Mouse (Mus musculus): Measurements from ENCODE around the gene Gm20517.

Gm20517 gene

DNA sequence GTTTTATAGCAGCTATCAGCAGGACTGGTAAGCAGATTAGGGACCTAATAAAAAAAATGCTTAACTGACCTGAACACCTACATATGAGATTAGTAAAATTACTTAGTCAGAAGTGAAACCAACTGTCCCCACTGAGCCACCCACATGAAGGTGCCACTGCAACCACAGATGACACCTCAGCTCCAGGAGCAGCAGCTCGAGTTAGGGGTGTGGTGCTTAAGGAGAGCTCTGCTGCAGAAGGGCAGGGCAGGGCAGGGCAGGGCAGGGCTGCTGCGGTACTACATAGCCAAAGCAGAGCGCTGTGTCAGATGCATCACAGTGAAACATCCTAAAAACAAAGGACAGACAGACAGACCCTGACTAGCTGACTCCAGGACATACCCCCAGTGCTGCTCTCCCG is 71.4 kb downstream of the Gm20517 start:
- DNase-seq = no peak

DNA sequence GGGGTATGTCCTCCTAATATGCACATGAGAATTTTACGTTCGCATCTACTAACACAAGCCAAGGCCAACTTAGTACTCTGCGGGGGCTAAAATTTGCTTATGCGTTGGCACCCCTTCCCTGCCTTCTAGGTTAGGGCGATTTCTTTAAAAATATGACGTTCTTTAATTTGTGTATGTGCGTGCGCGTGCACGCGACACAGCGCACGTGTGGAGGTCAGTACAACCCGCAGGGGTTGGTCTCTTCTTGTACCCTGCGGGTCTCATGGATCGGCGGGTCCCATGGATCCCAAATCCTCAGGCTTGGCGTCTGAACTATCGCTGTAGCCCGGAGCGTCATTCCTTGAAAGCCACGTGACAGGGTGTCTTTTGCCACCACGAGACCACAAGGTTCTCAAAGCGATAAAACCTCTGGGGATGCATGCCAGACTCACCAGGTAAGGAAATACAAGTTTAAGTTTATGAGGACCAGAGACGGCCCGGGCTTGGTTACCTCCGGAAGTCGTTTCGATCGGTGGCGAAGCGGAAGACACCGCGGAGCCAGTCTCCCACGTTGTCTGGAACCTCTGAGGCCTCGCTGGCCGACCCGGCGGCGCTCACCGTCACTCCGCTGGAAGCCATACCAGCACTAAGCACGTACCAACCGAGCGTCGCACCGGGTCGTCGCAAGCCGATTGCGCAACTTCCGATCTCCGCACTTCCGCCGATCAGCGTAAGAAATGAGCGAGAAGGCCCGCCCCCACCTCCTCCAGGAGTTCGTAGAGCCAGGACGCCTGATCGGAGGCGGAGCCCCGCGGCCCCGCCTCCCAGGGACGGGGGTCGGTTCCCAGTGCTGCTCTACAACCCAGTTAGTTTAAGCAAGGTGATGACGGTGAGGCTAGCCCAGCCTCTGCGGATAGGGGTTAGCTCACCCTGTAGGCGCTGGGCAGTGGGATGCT is 76.3 kb downstream of the Gm20517 start:
- peak; percentile 96 to 97 for DNase-seq

DNA sequence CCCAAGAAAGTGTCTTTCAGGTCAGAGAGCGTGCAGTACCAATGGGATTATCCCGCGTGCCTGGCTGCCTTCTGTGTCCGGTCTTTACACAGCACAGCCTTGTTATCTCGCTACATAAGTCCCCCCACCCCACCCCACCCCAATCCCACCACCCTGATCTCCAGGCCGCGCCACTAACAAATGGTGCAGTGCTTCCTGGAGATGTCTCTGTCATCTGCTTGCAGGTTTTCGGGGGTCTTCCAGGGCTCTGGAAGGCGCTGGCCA is 76.9 kb downstream of the Gm20517 start, which contains the start of gene Tomm6:
TSS of gene Tomm6 (minus strand) at position 43 of the 264 bp plus-strand sequence.
- DNase-seq = no peak

DNA sequence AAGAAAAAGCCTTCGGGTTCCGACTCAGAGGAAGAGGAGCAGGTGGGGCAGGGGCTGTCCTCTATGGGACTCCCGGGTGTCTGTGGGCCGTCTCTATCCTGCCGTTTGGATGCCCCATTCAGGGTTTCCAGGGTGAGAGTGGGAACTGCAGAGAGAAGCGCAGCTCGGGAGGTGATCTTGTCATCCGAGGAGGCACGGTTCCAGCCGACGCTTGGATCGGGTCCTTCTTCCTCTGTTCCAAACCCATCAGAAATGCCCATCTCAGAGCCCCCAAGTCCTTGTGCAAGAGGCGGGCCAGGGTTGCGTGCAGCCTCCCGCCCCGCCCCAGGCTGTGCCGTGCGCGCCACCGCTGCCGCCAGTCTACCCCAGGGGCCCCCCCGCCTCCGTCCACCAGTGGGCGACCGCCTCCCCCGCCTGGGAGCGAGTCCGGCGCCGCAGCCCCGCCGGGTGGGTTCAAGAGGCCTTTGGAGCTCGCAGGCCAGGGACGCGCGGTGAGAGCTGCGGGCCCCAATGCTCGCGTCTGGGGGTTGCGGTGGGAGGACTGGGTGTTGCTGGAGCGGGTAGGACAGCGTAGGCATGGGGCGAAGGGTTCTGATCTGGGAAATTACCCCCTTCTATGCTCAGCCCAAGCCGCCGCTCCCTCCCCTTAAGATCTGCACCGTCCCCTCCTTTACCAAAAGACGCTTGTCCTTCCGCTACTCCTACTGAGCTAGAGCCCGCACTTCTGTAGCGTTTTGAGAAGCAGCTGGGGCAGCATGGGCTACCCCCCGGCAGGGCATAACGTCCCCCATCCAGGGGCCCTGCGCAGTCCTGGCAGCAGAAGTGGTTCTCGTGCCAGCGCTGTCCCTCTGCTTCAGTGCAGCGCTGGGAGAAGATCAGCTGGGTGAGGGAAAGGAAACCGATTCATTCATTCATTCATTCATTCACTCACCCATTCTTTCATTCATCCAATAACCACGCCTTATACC is 77.5 kb downstream of the Gm20517 start, which contains the start of gene Frs3:
TSS of gene Frs3 (plus strand) at position 423 of the 968 bp plus-strand sequence.
- peak; percentile 83 to 88 for DNase-seq

DNA sequence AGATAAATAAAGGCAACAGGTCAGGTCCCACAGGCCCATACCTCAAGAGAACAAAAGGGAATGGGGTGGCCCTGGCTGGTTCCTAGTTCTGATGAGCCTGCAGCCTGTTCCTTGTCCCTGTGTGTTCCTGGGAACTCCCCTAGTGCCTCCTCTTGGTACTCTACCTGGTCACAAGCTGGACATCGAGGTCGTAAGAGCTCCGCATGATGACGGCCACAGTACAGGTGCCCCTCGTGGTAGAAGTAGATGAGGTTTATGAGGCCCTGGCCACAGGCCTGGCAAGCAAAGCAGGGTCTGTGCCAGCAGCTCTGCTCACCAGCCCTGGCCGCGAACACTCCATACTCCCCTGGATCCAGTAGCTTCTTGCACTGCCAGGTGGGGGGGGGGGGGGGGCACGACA is 78.5 kb downstream of the Gm20517 start:
- no peak for DNase-seq

DNA sequence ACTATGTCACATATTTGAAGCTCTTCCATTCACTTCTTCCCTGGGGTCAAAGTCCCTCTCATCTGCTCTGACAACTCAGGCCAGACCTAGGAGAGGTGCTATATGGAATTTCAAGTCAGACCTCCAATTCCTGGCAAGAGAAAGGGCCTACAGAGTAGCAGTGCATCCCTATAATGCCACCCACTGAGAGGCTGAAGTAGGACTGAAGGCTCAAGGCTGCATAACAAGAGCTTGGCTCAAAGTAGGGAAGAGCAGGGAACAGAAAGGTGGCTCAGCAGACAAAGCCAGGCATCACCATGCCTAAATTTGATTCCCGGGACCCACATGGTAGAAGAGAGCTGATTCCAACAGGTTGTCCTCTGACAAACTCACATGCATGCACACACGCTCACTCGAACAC is 80.3 kb downstream of the Gm20517 start:
- no peak for DNase-seq

DNA sequence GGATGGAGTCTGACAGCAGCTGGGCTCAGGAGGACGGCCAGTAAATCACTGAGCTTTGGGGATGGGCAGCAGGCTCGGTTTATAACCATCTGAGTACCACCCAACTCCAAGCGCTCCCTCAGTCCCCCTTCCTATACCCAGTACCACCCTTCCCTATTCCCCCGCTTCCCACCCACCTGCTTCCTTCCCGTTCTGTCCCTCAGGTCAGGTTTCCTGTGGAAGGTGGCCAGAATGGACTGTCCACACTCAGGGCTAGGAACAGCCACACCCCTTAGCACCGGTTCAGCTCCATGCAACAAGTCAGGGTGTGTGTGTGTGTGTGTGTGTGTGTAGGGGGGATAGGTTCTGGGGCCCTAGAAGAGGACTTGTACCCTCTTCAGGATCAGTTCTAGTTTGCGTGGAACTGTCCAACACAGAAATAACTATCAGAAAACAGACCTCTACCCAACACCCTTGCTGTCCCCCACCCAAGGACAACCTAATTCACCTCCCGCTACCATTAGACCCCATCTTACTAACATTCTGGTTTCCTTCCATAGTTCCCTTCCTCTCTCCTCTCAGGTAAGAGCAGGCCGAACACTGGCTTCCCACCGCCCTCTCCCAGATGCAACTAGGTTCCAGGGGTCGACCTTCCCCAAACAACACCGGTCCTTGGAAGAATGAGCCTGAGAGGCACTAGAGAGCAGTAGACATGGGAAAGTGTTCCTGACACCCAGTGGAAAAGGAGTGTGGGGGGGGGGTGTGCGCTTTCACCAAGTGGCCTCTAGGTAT is 82.5 kb downstream of the Gm20517 start:
- DNase-seq = peak in 1 of 2 experiments; percentile 34

DNA sequence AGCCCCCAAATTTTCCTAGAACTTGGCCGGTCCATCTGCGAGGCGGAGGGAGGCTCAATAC is 82.9 kb downstream of the Gm20517 start, which contains the start of gene Gm21981:
TSS of gene Gm21981 (minus strand) at position 14 of the 61 bp plus-strand sequence.
- DNase-seq = no peak

DNA sequence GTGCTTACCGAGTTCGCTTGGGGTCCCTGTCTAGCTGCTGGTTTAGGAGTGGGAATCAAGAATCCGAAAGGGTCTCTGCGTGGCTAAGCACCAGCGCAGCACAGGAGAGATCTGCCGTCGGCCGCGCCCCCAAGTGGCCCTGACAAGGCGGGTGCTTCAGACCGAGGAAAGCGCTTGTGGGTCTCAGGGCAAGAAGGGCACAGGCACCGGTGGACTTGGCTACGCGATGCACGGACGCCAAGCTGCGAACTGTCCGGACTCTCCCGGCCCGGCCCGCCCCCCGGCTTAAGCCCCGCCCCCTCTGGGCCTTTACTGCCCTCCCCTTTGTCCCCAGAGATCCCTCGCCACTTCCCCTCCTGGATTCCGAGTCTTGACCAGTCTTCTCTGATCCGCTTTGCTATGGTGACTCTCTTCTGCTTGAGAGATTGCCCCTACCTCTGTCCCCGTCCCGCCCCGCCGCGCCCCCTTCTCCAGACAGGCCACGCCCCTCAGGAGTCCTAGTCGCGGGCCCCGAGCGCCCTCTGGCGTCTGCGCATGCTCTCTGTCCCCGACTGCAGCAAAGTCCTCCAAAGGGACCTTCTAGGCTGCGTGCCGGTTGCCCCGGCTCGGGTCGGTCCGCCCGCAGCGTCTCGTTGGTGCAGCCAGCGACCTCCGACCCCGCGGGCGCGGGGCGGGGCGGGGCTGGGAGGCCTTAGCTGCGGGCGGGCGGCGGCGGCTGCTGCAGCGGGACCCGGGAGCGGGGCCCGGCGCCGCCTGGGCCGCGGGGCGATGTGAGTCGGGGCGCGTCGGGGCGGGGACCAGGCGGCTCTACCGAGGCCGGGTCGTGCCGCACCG is 83.3 kb downstream of the Gm20517 start, which contains the start of gene Prickle4:
TSS of gene Prickle4 (minus strand) at position 234 of the 834 bp plus-strand sequence.
- peak; percentile 98 for DNase-seq

DNA sequence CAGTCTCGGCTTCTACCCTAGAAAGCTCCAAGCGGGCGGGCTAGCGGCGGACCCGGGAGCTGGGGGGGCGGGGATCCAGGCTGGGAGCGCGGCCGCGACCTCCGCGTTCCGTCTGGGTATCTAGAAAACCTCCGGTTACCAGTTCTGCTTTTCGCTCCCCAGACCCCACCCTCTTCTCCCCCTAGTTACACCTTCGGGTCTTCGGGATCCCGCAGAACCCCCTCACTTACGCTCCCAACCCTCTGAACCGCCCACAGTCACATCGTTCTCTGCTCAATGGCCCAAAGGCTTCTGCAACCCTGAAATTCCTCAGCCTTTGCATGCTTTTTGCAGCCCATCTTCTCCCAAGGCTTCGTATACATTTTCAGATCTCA is 83.9 kb downstream of the Gm20517 start:
- no peak for DNase-seq

DNA sequence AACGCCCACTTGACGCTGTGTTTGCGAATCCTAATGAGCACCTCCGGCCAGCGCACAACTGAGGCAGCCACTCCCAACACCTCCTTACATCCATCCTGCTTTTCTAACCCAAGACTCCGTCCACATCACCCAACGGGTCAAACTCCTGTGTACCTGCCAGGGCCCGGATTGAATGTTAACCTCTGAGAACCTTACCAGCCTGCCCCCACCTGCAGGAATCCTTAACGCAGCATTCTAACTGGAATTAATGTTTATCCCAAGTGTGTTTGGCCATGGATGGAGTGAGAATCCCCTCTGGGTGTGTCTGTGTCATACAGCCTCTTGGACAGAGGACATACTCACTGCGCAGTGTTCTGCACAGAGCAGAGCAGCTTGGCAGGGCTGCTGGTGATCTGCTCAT is 86.8 kb downstream of the Gm20517 start:
- no peak for DNase-seq

DNA sequence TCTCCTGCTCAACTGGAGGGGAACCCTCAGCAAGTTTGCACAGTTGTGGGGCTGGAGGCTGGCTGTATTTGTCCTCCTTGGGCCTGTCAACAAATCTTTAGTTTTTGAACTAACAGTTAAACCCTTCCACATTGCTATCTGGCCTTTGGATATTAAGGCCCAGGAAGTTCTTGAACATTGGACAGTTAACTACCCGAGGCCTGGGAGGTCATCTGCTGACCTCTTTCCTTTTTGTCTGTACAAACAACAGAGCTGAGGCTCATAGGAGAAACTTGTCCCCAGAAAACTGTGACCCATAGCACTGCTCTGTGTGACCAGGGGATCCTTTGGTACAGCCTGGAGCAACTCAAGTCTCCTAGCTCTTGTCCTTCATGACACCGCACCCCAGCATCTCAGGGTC is 87.7 kb downstream of the Gm20517 start:
- DNase-seq = no peak

DNA sequence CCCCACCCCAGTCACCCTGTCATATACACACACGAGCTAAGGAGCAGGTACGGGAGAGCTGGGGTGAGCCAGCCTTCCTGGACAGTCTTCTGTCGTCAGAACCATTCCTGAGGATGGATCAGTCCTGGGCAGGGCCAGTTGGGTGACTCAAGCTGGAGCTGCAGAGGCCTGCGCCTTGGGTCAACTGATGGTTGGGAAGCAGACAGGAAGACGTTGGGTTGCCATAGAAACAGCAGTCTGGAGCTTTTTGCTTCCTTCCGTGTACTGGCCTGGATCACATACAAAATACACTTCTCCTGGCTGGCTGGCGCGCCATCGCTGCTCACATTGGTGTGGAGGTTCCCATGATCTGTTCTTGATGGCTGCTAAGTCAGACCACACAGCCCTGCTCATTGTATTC is 90.4 kb downstream of the Gm20517 start:
- peak in 1 of 2 experiments; percentile 20 for DNase-seq

DNA sequence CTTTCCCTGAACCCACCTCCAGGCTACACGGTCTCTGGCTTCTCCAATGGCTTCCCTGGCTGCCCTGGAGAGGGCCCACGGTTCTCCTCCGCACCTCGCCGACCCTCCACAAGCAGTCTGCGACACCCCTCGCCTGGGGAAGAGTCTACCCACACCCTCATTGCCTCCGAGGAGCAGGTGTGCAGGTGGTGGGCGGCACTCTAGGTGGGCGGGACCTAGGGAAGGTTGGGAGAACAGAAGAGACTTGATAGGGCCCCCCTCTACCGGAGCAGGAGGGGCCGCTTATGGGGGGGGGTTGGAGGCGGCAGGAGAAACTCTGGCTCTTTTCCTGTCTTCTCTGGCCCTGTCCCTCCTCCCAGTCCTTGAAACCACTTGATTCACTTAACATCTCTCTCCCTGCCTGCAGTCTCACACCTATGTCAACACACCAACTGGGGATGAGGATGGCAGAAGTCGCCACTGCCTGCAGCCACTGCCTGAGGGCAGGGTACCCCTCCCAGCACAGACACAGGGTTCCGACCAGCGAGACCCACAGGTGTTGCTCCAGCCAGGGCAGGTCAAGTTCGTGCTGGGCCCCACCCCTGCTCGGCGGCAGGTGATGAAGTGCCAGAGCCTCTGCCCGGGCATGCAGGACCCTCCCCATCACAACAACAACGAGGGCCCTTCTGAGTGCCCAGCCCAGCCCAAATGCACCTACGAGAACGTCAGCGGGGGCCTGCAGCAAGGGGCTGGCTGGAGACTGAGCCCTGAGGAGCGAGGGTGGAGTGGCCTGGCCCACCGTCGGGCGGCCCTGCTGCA is 91.4 kb downstream of the Gm20517 start:
- DNase-seq = peak in 1 of 2 experiments; percentile 39

DNA sequence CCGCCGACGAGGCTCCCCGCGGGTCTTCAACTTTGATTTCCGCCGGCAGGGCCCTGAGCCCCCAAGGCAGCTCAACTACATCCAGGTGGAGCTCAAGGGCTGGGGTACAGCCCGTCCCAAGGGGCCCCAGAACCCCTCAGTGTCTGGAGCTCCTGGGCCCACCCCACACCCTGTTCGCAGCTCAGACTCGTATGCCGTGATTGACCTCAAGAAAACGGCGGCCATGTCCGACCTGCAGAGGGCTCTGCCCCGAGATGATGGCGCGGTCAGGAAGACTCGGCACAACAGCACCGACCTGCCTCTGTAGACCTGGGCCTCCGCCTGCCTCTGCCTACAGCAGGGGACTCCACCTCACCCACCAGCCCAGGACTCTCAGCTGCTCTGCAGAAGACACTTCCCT is 92.2 kb downstream of the Gm20517 start:
- DNase-seq = peak in 1 of 2 experiments; percentile 21

DNA sequence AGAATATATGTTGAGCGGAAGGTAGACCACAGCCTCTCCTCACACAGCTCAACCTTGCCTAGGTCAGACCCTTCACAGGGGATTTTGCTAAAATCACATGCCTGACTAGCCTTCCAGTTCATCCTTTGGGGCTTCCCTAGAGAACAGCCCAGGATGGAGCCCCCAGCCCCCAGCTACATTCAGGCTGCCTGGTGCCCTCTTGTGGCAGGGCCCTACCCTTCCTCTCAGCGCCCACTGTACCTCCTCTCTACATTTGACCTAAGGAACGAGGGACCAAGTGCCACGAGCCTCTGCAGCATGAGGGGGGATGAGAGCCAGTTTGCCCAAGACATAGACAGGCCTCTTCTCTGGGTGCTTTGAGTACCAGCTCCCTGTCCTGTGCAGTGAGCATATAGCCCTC is 93.3 kb downstream of the Gm20517 start:
- no peak for DNase-seq

DNA sequence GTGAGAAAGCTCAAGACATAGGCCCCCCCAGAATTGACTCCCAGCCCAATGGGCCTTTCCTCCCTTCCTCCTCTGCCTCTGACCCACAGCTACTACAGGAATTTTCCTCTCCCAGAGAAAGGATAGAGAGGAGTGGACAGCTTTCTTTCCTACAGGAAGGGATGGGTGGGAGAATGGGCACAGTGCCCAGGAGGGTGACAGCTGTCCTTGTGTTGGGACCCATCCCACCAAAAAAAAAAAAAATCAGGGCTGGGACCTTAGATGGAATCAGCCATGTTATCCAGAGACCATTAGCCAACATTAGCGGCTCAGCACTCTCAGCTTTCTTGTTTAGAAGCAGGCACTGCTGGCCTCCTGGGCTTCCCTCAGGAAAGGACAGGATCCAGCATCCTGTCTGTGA is 94.8 kb downstream of the Gm20517 start:
- DNase-seq = peak; percentile 39 to 67

DNA sequence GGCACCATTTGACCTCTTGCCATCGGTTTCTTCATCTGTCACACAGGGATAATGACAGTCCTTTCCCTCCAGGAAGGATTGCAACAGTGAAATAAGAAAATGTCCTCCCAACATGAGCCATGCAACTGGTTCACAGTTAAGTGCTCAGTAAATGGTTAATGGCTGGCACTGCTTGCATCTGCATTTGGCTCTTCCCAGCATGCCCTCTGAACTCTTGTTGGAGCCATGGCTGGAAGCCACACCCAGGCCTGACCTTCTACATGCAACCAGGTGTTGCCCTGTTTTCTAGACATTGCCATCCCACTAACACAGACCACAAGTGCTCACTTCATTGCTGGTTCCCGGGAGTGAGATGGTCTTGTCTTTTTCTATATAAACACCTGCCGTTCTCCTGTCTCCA is 96.6 kb downstream of the Gm20517 start:
- no peak for DNase-seq

DNA sequence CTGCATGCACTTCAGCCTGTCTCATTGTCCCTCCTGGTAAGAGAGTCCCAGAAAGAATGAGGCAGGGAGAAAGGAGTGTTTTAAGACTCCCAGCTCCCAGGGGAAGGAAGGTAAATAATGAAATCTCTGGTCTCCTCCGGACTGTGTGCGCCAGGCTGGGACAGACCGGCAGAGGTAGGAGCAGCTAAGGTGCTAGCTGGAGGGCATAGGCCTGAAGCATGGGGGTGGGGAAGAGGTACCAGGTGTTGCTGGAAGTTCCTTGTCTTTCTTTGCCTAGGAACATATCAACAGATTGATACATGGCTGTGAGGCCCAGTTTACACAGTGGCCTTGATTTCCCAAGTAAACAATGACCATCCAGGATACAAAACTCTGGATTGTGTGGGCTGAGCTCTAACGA is 97.6 kb downstream of the Gm20517 start:
- no peak for DNase-seq

DNA sequence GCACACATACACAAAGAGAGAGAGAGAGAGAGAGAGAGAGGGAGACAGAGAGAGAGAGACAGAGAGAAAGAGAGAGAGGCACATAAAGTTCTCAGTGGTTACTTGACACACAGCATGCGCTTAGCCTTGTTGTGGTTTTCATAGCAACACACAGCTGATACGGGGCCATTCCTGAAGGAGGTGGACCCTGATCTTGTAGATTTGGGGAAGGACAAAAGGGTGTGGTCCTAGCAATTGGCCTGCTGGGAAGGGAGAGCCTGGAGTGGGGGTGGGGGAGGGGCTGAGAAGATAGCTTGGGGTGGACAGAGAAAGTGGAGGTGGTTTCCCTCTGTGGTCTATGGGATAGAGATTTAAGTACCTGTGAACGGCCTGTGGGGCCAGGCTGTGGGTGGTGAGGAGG is 98.6 kb downstream of the Gm20517 start:
- no peak for DNase-seq

DNA sequence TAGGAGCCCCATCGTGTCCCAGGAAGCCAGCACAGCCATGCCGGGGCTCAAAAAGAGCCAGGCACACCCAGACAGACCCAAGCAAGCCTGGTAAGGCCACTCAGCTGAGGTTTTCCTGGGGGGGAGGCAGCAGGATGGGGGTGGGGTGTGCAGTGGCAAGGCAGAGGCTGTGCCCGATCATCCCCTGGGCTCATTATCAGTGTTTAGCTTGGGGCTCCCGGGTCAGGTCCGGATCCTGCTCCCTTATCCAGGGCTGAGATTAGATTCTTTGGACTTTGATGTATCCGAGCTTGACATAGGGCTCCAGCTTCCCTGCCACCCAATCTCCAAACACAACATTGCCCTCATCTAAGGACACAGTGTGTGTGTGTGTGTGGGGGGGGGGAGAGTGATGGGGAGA is 100.5 kb downstream of the Gm20517 start:
- DNase-seq = no peak
